Mouse (Mus musculus) gastrocnemius, adult 2 months (tissue): ENCODE results near the gene Rnf5. TPM values are rescaled to one million over a fixed set of nuclear protein-coding genes. Genes with fewer than 3 reads are reported as not detected.

Source experiments
- DNase-seq: peaks from one replicate; pipeline ENCODE4 v3.0.0; 2022
- H3K27ac ChIP-seq: fragments of 200-600 bp; 2 replicates; pipeline ENCODE4 v1.8.1; 2022; ENCODE audit warnings: mild to moderate bottlenecking
- H3K4me3 ChIP-seq: fragments of 200-600 bp; 2 replicates; pipeline ENCODE4 v1.8.1; 2022; ENCODE audit warnings: mild to moderate bottlenecking, moderate library complexity
- CTCF ChIP-seq: fragments of 200-600 bp; IDR thresholded peaks from 2 replicates; pipeline ENCODE4 v1.8.1; 2022; ENCODE audit warnings: antibody characterized with exemption, mild to moderate bottlenecking, moderate library complexity
- intact Hi-C: fragments of 180-260 bp; cut with DNase I; formaldehyde crosslinking; loops from one replicate; pipeline ENCODE4 v1.15.1; 2025
- total RNA-seq, 2 experiments: library from RNA; stranded (reverse); gene quantifications; 2 replicates each; pipeline ENCODE4 v1.2.3; 2021

The Rnf5 gene
- total RNA-seq, 2 experiments from 2014 or later = 16.8 to 24.0 TPM

GRCm38 (mm10) chr17:34564796-34565195, 38.7 kb downstream of the Rnf5 start:
- peak overlapping the region; percentile 90 for H3K27ac ChIP-seq
- peak overlapping the region; percentile 71 for H3K4me3 ChIP-seq
- peak; percentile 47 for DNase-seq
- TF ChIP-seq CTCF = no peak
- intact Hi-C loops = no loop called here

- 0 out of 2 replicates have a peak, but pooled peaks have one; percentile 3 for TF ChIP-seq CTCF
- peak; percentile 51 for DNase-seq
- Histone ChIP-seq H3K4me3 (peak within 1 kb of the TSS; percentile 71), H3K27ac (peak within 1 kb of the TSS; percentile 90)
- intact Hi-C loops = no loop called here
Observed at GRCm38 (mm10) chr17:34564003-34564421, 39.5 kb downstream of the Rnf5 start, which contains the start of gene Notch4. TSS of gene Notch4 (plus strand) at chr17:34564268.

GRCm38 (mm10) chr17:34563354-34563753, 40.1 kb downstream of the Rnf5 start:
- peak overlapping the region; percentile 90 for H3K27ac ChIP-seq
- intact Hi-C loops = no loop called here
- no peak for TF ChIP-seq CTCF
- DNase-seq = no peak
- no peak overlapping the region for H3K4me3 ChIP-seq

GRCm38 (mm10) chr17:34562595-34562994, 40.9 kb downstream of the Rnf5 start:
- no peak for DNase-seq
- no peak overlapping the region for H3K4me3 ChIP-seq
- H3K27ac ChIP-seq = peak overlapping the region; percentile 90
- intact Hi-C loops = no loop called here
- no peak for TF ChIP-seq CTCF

- intact Hi-C loops = no loop called here
- DNase-seq = no peak
- no peak for TF ChIP-seq CTCF
- Histone ChIP-seq H3K27ac (peak overlapping the region; percentile 43), H3K4me3 (0 out of 2 replicates have a peak overlapping the region, but pooled peaks have one; percentile 13)
Observed at GRCm38 (mm10) chr17:34561200-34561599, 42.3 kb downstream of the Rnf5 start.

GRCm38 (mm10) chr17:34560438-34560837, 43.1 kb downstream of the Rnf5 start:
- intact Hi-C loops = no loop called here
- no peak for DNase-seq

GRCm38 (mm10) chr17:34559895-34560294, 43.6 kb downstream of the Rnf5 start:
- intact Hi-C loops = loop anchor here (10.0 kb wide), 1 partner anchor 115 kb away; no protein-coding TSS in a partner anchor
- H3K4me3 ChIP-seq = no peak overlapping the region
- no peak for DNase-seq
- H3K27ac ChIP-seq = peak overlapping the region; percentile 12; the same call in 1 of the 2 replicates
- no peak for TF ChIP-seq CTCF

More at GRCm38 (mm10) chr17:34560438-34560837, 43.1 kb downstream of the Rnf5 start:
- no peak for TF ChIP-seq CTCF
- no peak overlapping the region for H3K27ac ChIP-seq
- no peak overlapping the region for H3K4me3 ChIP-seq

GRCm38 (mm10) chr17:34559116-34559515, 44.4 kb downstream of the Rnf5 start:
- TF ChIP-seq CTCF = no peak
- no peak for DNase-seq
- H3K4me3 ChIP-seq = no peak overlapping the region
- 0 out of 2 replicates have a peak overlapping the region, but pooled peaks have one; percentile 28 for H3K27ac ChIP-seq
- intact Hi-C loops = loop anchor here (10.0 kb wide), 1 partner anchor 114 kb away; no protein-coding TSS in a partner anchor

GRCm38 (mm10) chr17:34557411-34557810, 46.1 kb downstream of the Rnf5 start:
- intact Hi-C loops = loop anchor here (10.0 kb wide), 1 partner anchor 113 kb away; no protein-coding TSS in a partner anchor
- H3K27ac ChIP-seq = peak overlapping the region; percentile 35
- H3K4me3 ChIP-seq = no peak overlapping the region
- no peak for TF ChIP-seq CTCF
- no peak for DNase-seq

GRCm38 (mm10) chr17:34556406-34556805, 47.1 kb downstream of the Rnf5 start:
- H3K27ac ChIP-seq = no peak overlapping the region
- intact Hi-C loops = loop anchor here (10.0 kb wide), 1 partner anchor 112 kb away; no protein-coding TSS in a partner anchor
- no peak for DNase-seq
- TF ChIP-seq CTCF = no peak
- H3K4me3 ChIP-seq = no peak overlapping the region

GRCm38 (mm10) chr17:34555483-34555882, 48.0 kb downstream of the Rnf5 start:
- intact Hi-C loops = loop anchor here (10.0 kb wide), 1 partner anchor 111 kb away; no protein-coding TSS in a partner anchor
- no peak overlapping the region for H3K27ac ChIP-seq
- DNase-seq = peak; percentile 80
- H3K4me3 ChIP-seq = no peak overlapping the region
- TF ChIP-seq CTCF = peak; percentile 94

Other genes starting within 250 kb of the Rnf5 start
- gene Btnl2, start 248.9 kb downstream of the Rnf5 start, total RNA-seq = under 1 TPM; 0.18 to 0.20 TPM
- not detected for gene Btnl1, start 226.6 kb downstream of the Rnf5 start, total RNA-seq
- gene BC051142, start 204.9 kb downstream of the Rnf5 start, total RNA-seq = under 1 TPM in 1 of 2 experiments, not detected in 1; 0.43 TPM
- not detected for gene Btnl4, start 126.4 kb downstream of the Rnf5 start, total RNA-seq
- gene Btnl6, start 86.3 kb downstream of the Rnf5 start, total RNA-seq = not detected
- 10 to 100 TPM; 10.5 to 11.4 TPM for gene Notch4, start 39.4 kb downstream of the Rnf5 start, total RNA-seq
- 1 to 10 TPM; 1.8 to 2.4 TPM for gene Gpsm3, start 13.9 kb downstream of the Rnf5 start, total RNA-seq
- gene Pbx2, start 12.4 kb downstream of the Rnf5 start, total RNA-seq = 10 to 100 TPM; 14.0 to 14.6 TPM
- gene Ager, start 5.8 kb downstream of the Rnf5 start, total RNA-seq = under 1 TPM in 1 of 2 experiments, not detected in 1; 0.31 TPM
- gene Agpat1, start 572 bp upstream of the Rnf5 start, total RNA-seq = 10 to 100 TPM; 75.6 to 75.7 TPM
- 1 to 10 TPM; 1.5 to 1.9 TPM for gene Egfl8, start 12.3 kb upstream of the Rnf5 start, total RNA-seq
- gene Ppt2, start 24.8 kb upstream of the Rnf5 start, total RNA-seq = 10 to 100 TPM; 40.5 to 42.2 TPM
- gene Prrt1, start 25.8 kb upstream of the Rnf5 start, total RNA-seq = under 1 TPM; 0.28 to 0.36 TPM
- gene Fkbpl, start 41.1 kb upstream of the Rnf5 start, total RNA-seq = 1 to 10 TPM; 4.5 to 9.3 TPM
- gene Atf6b, start 43.5 kb upstream of the Rnf5 start, total RNA-seq = 1 to 10 TPM; 7.1 to 9.1 TPM
- gene Tnxb, start 66.8 kb upstream of the Rnf5 start, total RNA-seq = 10 to 100 TPM; 30.7 to 41.6 TPM
- 1 to 10 TPM; 2.4 to 3.4 TPM for gene C4b, start 140.2 kb upstream of the Rnf5 start, total RNA-seq
- gene Cyp21a1, start 200.9 kb upstream of the Rnf5 start, total RNA-seq = not detected
- gene Stk19, start 233.3 kb upstream of the Rnf5 start, total RNA-seq = 1 to 10 TPM; 7.3 to 7.7 TPM
- 10 to 100 TPM in 1 of 2 experiments, 1 to 10 TPM in 1; 10.0 to 11.4 TPM for gene Dxo, start 233.3 kb upstream of the Rnf5 start, total RNA-seq
- 10 to 100 TPM; 19.0 to 24.6 TPM for gene Skiv2l, start 246.5 kb upstream of the Rnf5 start, total RNA-seq
- 10 to 100 TPM in 1 of 2 experiments, 1 to 10 TPM in 1; 9.4 to 10.8 TPM for gene Nelfe, start 246.7 kb upstream of the Rnf5 start, total RNA-seq